Mouse (Mus musculus) hindbrain, postnatal 0 days (tissue): ENCODE results near the gene Abcf3. TPM values are rescaled to one million over a fixed set of nuclear protein-coding genes. Genes with fewer than 3 reads are reported as not detected.

Source experiments
- ATAC-seq: fragments of 200-750 bp; cut with Nextera tagmentation; 2 replicates; pipeline ENCODE4 v1.8.0; 2017; ENCODE audit warnings: mild to moderate bottlenecking, moderate TSS enrichment, moderate library complexity
- DNase-seq: peaks from one replicate; pipeline ENCODE4 v3.0.0-alpha.2; 2015; ENCODE audit warnings: low spot score
- H3K27ac ChIP-seq: fragments of 300-500 bp; sonication (generic); 2 replicates; pipeline ENCODE4 v1.5.1; 2014; ENCODE audit warnings: mild to moderate bottlenecking
- H3K27me3 ChIP-seq: fragments of 300-500 bp; sonication (generic); 2 replicates; pipeline ENCODE4 v1.6.1; 2014; ENCODE audit warnings: low read length, mixed read lengths; ENCODE audit not compliant: insufficient read depth
- H3K36me3 ChIP-seq: fragments of 300-500 bp; sonication (generic); 2 replicates; pipeline ENCODE4 v1.6.1; 2014; ENCODE audit warnings: low read length, mixed read lengths; ENCODE audit not compliant: insufficient read depth
- H3K4me1 ChIP-seq: fragments of 300-500 bp; sonication (generic); 2 replicates; pipeline ENCODE4 v1.6.1; 2014; ENCODE audit warnings: antibody characterized with exemption, low read length, mixed read lengths; ENCODE audit not compliant: insufficient read depth
- H3K4me2 ChIP-seq: fragments of 300-500 bp; sonication (generic); 2 replicates; pipeline ENCODE4 v1.6.1; 2014; ENCODE audit warnings: low read depth, mild to moderate bottlenecking, low read length, moderate library complexity, mixed read lengths
- H3K4me3 ChIP-seq: fragments of 300-500 bp; sonication (generic); 2 replicates; pipeline ENCODE4 v1.5.1; 2014; ENCODE audit warnings: low read length
- H3K9ac ChIP-seq: fragments of 300-500 bp; sonication (generic); replicated peaks from 2 replicates; pipeline ENCODE4 v1.6.1; 2014; ENCODE audit warnings: mild to moderate bottlenecking, low read length, moderate library complexity, mixed read lengths
- H3K9me3 ChIP-seq: fragments of 300-500 bp; sonication (generic); 2 replicates; pipeline ENCODE4 v1.6.1; 2016; ENCODE audit warnings: low read length, mixed read lengths
- CTCF ChIP-seq: IDR thresholded peaks from 2 replicates; pipeline ENCODE4 v1.5.1; 2016; ENCODE audit warnings: antibody characterized with exemption, control low read depth, low read depth
- WGBS: fragments of 180-500 bp; shearing (Covaris S2); extraction: QIAGEN DNeasy Blood & Tissue Kit; methylation state at CpG from one replicate; pipeline ENCODE4 v1.1.7; 2014; 5-methylcytosine and 5-hydroxymethylcytosine counted together
- microRNA counts: library from miRNA; unstranded; fragments of <30 nt; microRNA quantifications from one replicate; lab custom pipeline; 2015
- microRNA-seq, 2 experiments: library from miRNA; unstranded; fragments of <30 nt; microRNA quantifications; one replicate each; pipeline ENCODE4; 2016
- polyA plus RNA-seq: library from polyadenylated mRNA; unstranded; fragments of >200 nt; fragmentation: Nextera tagmentation; extraction: Ambion mirVana; gene quantifications from 2 replicates; pipeline ENCODE4 v1.2.1, GENCODE M21; 2015
- total RNA-seq: library from RNA; depleted of rRNA; stranded (reverse); fragments of >200 nt; gene quantifications from 2 replicates; pipeline ENCODE4 v1.2.3, GENCODE M21; 2014; rRNA removed

The Abcf3 gene
- total and polyA plus RNA-seq, 2 experiments from 2014 or later = 63.4 to 67.5 TPM

- ATAC-seq (no peak), DNase-seq (no peak)
- 76% methylated on average over 7 of the region's 7 CpGs for WGBS
- Histone ChIP-seq H3K4me3 (no peak overlapping the region), H3K9ac (no peak overlapping the region), H3K4me2 (no peak overlapping the region), H3K36me3 (no peaks in the 10 kb centered on the region), H3K4me1 (no peaks in the 10 kb centered on the region), H3K9me3 (no peaks in the 10 kb centered on the region), H3K27ac (no peak overlapping the region), H3K27me3 (peaks cover 17% of the 10 kb centered on the region)
- no peak for TF ChIP-seq CTCF
Observed at GRCm38 (mm10) chr16:20595060-20595673, 46.8 kb downstream of the Abcf3 start.

GRCm38 (mm10) chr16:20595737-20596136, 47.4 kb downstream of the Abcf3 start:
- Histone ChIP-seq H3K4me1 (no peaks in the 10 kb centered on the region), H3K9ac (no peak overlapping the region), H3K27me3 (peaks cover 14% of the 10 kb centered on the region), H3K4me2 (no peak overlapping the region), H3K4me3 (no peak overlapping the region), H3K27ac (no peak overlapping the region), H3K9me3 (no peaks in the 10 kb centered on the region), H3K36me3 (no peaks in the 10 kb centered on the region)
- 84% methylated on average over 4 of the region's 4 CpGs for WGBS
- no peak for TF ChIP-seq CTCF
- DNase-seq = no peak
- ATAC-seq = no peak

DNA sequence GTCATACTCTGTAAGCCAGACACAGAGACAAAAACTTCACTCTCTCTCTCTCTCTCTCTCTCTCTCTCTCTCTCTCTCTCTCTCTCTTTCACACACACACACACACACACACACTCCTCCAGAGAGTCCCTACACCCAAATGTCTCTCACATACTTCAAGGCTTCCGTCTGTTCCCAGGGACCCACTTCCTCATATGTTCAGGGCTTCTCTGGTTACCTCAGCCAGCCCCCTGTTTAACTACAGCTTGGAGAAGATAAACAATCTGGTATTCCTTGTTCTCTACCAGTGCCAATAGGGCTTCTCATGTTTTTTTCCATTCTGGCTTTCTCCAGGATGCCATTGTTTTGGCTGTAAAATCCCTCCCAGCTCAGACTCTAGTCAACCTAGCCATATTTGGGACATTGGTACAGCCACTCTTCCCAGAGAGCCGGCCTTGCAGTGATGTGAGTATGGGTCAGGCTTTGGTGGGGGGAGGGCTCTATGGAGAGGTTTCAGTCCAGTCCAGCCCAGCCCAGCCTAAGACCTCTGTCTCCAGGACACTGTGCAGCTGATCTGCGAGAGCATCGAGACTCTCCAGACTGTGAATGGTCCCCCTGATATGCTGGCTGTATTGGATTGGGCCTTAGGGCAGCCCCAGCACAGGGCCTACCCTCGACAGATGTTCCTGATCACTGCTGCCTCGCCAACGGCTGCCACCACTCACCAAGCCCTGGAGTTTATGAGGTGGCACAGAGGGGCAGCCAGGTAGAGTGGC, 48.5 kb downstream of the Abcf3 start:
- no peaks in the 10 kb centered on the region for H3K9me3 ChIP-seq
- 70% methylated on average over 7 of the region's 7 CpGs for WGBS
- no peak for ATAC-seq
- TF ChIP-seq CTCF = no peak
- no peaks in the 10 kb centered on the region for H3K4me1 ChIP-seq
- no peaks in the 10 kb centered on the region for H3K36me3 ChIP-seq
- H3K27ac ChIP-seq = no peak overlapping the region
- H3K4me2 ChIP-seq = no peak overlapping the region
- no peak overlapping the region for H3K4me3 ChIP-seq
- DNase-seq = no peak
- no peak overlapping the region for H3K9ac ChIP-seq
- peaks cover 4% of the 10 kb centered on the region; the same call in 1 of the 2 replicates for H3K27me3 ChIP-seq

GRCm38 (mm10) chr16:20600511-20600910, 52.1 kb downstream of the Abcf3 start:
- TF ChIP-seq CTCF = no peak
- no peaks in the 10 kb centered on the region for H3K27me3 ChIP-seq
- H3K9ac ChIP-seq = no peak overlapping the region
- ATAC-seq (no peak), DNase-seq (no peak)
- H3K36me3 ChIP-seq = peaks cover 16% of the 10 kb centered on the region; the same call in 1 of the 2 replicates
- H3K27ac ChIP-seq = no peak overlapping the region
- no peak overlapping the region for H3K4me3 ChIP-seq
- WGBS = 46% methylated on average over 5 of the region's 5 CpGs
- no peaks in the 10 kb centered on the region for H3K4me1 ChIP-seq
- H3K9me3 ChIP-seq = no peaks in the 10 kb centered on the region
- H3K4me2 ChIP-seq = no peak overlapping the region

DNA sequence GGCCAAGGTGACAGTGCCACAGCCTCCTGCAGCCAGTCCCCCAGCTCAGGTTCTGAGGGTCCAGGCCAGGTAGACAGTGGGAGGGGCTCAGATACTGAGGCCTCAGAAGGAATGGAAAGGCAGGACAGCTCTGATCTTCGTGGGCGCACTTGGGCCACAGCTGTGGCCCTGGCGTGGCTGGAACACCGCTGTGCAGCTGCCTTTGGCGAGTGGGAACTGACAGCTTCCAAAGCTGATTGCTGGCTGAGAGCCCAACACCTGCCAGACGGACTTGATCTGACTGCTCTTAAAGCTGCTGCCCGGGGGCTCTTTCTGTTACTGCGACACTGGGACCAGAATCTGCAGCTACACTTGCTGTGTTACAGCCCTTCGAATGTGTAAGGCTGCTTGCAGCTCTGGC, 56.3 kb downstream of the Abcf3 start:
- ATAC-seq = 0 out of 2 replicates have a peak, but pooled peaks have one; percentile 8
- H3K27ac ChIP-seq = no peak overlapping the region
- no peaks in the 10 kb centered on the region for H3K4me1 ChIP-seq
- no peak overlapping the region for H3K4me2 ChIP-seq
- no peak overlapping the region for H3K4me3 ChIP-seq
- no peak overlapping the region for H3K9ac ChIP-seq
- H3K9me3 ChIP-seq = no peaks in the 10 kb centered on the region
- H3K27me3 ChIP-seq = no peaks in the 10 kb centered on the region
- TF ChIP-seq CTCF = no peak
- DNase-seq = peak; percentile 33
- H3K36me3 ChIP-seq = peaks cover 31% of the 10 kb centered on the region; the same call in 1 of the 2 replicates
- 30% methylated on average over 9 of the region's 9 CpGs for WGBS

- DNase-seq (peak; percentile 91), ATAC-seq (peak; percentile 77)
- Histone ChIP-seq H3K4me1 (peaks cover 4% of the 10 kb centered on the region), H3K4me3 (peak overlapping the region; percentile 72), H3K36me3 (peaks cover 14% of the 10 kb centered on the region; the same call in 1 of the 2 replicates), H3K4me2 (peak overlapping the region; percentile 99), H3K9ac (peak overlapping the region; percentile 79), H3K9me3 (no peaks in the 10 kb centered on the region), H3K27me3 (no peaks in the 10 kb centered on the region), H3K27ac (peak overlapping the region; percentile 84)
- under 1% methylated on average over 28 of the region's 28 CpGs for WGBS
- TF ChIP-seq CTCF = no peak
Observed at GRCm38 (mm10) chr16:20610501-20611356, 62.4 kb downstream of the Abcf3 start.

MicroRNA genes within 50 kb of the gene (microRNA counts, 519-probe panel; counts per million panel counts)
- microRNA mmu-miR-1224 (lab: Ali Mortazavi, UCI) = 3,329 counts per million, percentile 55 among the panel's probes with 10 or more counts

Small RNA genes lying within 50 kb of the gene (microRNA-seq; reads per million reads assigned to microRNA genes)
- gene Mir1224 = 151 to 166 reads per million in 2 experiments

Other genes with a start within 250 kb of the Abcf3 start
- 78.2 and 110 TPM in 2 replicates for gene Parl, start 246.2 kb upstream of the Abcf3 start, total RNA-seq
- 86.9 and 90.1 TPM in 2 replicates for gene Parl, start 246.2 kb upstream of the Abcf3 start, polyA plus RNA-seq
- 0.10 TPM in 1 of 2 replicates, not detected in the other for gene Cyp2ab1, start 223.2 kb upstream of the Abcf3 start, total RNA-seq
- gene Cyp2ab1, start 223.2 kb upstream of the Abcf3 start, polyA plus RNA-seq = not detected in 2 replicates
- gene Abcc5, start 122.2 kb upstream of the Abcf3 start, total RNA-seq = 72.7 and 80.1 TPM in 2 replicates
- gene Abcc5, start 122.2 kb upstream of the Abcf3 start, polyA plus RNA-seq = 80.4 and 81.0 TPM in 2 replicates
- 102 and 109 TPM in 2 replicates for gene Eif2b5, start 49.8 kb upstream of the Abcf3 start, total RNA-seq
- 80.9 and 81.4 TPM in 2 replicates for gene Eif2b5, start 49.8 kb upstream of the Abcf3 start, polyA plus RNA-seq
- gene Dvl3, start 31.6 kb upstream of the Abcf3 start, total RNA-seq = 44.3 and 48.6 TPM in 2 replicates
- 22.3 and 25.7 TPM in 2 replicates for gene Dvl3, start 31.6 kb upstream of the Abcf3 start, polyA plus RNA-seq
- gene Ap2m1, start 13.1 kb upstream of the Abcf3 start, total RNA-seq = 966 and 1,021 TPM in 2 replicates
- gene Ap2m1, start 13.1 kb upstream of the Abcf3 start, polyA plus RNA-seq = 1,289 and 1,346 TPM in 2 replicates
- gene Vwa5b2, start 40.9 kb downstream of the Abcf3 start, total RNA-seq = 49.9 and 60.2 TPM in 2 replicates
- 32.6 and 32.8 TPM in 2 replicates for gene Vwa5b2, start 40.9 kb downstream of the Abcf3 start, polyA plus RNA-seq
- gene Eef1akmt4, start 63.0 kb downstream of the Abcf3 start, total RNA-seq = 6.0 and 6.4 TPM in 2 replicates
- gene Eef1akmt4, start 63.0 kb downstream of the Abcf3 start, polyA plus RNA-seq = 5.6 and 6.5 TPM in 2 replicates
- 0.54 TPM in 1 of 2 replicates, not detected in the other for gene Gm49333, start 63.0 kb downstream of the Abcf3 start, total RNA-seq
- gene Gm49333, start 63.0 kb downstream of the Abcf3 start, polyA plus RNA-seq = not detected in 2 replicates
- gene Alg3, start 63.2 kb downstream of the Abcf3 start, total RNA-seq = 34.8 and 38.9 TPM in 2 replicates
- 35.5 and 36.5 TPM in 2 replicates for gene Alg3, start 63.2 kb downstream of the Abcf3 start, polyA plus RNA-seq
- 70.2 and 82.9 TPM in 2 replicates for gene Camk2n2, start 72.7 kb downstream of the Abcf3 start, total RNA-seq
- 84.7 and 85.7 TPM in 2 replicates for gene Camk2n2, start 72.7 kb downstream of the Abcf3 start, polyA plus RNA-seq
- 14.7 and 24.6 TPM in 2 replicates for gene Ece2, start 81.3 kb downstream of the Abcf3 start, total RNA-seq
- gene Ece2, start 81.3 kb downstream of the Abcf3 start, polyA plus RNA-seq = 16.0 and 16.6 TPM in 2 replicates
- 192 and 196 TPM in 2 replicates for gene Psmd2, start 103.1 kb downstream of the Abcf3 start, total RNA-seq
- 308 and 314 TPM in 2 replicates for gene Psmd2, start 103.1 kb downstream of the Abcf3 start, polyA plus RNA-seq
- gene Eif4g1, start 119.7 kb downstream of the Abcf3 start, total RNA-seq = 424 and 428 TPM in 2 replicates
- 115 and 124 TPM in 2 replicates for gene Eif4g1, start 119.7 kb downstream of the Abcf3 start, polyA plus RNA-seq
- 130 and 147 TPM in 2 replicates for gene Fam131a, start 144.7 kb downstream of the Abcf3 start, total RNA-seq
- 49.0 and 55.4 TPM in 2 replicates for gene Fam131a, start 144.7 kb downstream of the Abcf3 start, polyA plus RNA-seq
- gene Polr2h, start 169.1 kb downstream of the Abcf3 start, total RNA-seq = 25.5 and 29.2 TPM in 2 replicates
- 88.6 and 90.8 TPM in 2 replicates for gene Polr2h, start 169.1 kb downstream of the Abcf3 start, polyA plus RNA-seq
- 57.0 and 74.6 TPM in 2 replicates for gene Clcn2, start 169.2 kb downstream of the Abcf3 start, total RNA-seq
- gene Clcn2, start 169.2 kb downstream of the Abcf3 start, polyA plus RNA-seq = 18.5 and 21.2 TPM in 2 replicates
- 32.0 and 35.5 TPM in 2 replicates for gene Chrd, start 184.6 kb downstream of the Abcf3 start, total RNA-seq
- 6.2 and 7.0 TPM in 2 replicates for gene Chrd, start 184.6 kb downstream of the Abcf3 start, polyA plus RNA-seq
- gene Thpo, start 185.9 kb downstream of the Abcf3 start, total RNA-seq = 1.0 and 1.3 TPM in 2 replicates
- 1.4 and 1.6 TPM in 2 replicates for gene Thpo, start 185.9 kb downstream of the Abcf3 start, polyA plus RNA-seq